ENCODE assay signal across 8 mouse cellular contexts in the genomic region with DNA sequence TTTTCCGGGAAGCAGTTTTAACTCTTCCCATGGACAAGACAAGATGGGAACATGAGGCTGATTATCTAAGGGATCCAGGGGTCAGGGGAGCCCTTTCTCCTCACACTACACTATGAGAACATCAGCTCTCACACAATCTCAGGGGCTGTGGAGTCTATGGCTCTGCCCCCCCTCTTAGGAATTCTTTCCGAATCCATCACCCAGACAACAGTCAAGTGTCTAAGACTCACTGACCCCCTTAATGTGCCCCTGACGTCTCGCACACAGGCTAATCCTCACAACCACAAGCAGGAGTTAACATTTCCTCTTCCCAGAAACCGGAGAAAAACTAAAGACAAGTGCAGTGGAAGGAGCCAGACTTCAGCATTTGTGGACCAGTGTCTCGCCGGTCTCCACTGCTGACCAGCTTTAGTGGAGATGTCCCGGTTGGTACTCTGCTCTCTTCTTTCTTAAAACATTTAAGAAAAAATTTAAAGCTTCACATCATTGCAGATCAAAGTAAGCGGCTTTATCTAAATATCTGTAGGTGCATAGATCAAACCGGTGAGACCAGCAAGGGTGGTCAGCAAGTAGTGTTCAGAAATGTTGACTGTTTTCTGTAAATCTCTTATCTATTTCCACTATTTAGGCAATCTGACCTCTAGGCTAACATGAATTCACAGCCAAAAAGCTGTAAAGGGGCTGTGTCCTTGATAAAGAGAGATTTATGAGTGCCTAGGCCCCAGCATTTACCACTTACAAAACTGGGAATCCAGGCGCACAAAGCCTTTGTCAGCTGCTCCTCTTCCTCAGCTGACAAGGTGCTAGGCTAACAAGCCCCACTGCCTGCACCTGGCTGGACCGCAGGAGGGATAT. TPM values are rescaled to one million over a fixed set of nuclear protein-coding genes. Genes with fewer than 3 reads are reported as not detected.
A peak's percentile ranks its signal among the peaks of the same experiment; 100 is the strongest.
DNase-seq lines count a peak whose midpoint lies in the region; ATAC-seq and TF ChIP-seq lines count a peak whose summit lies in the region.

No protein-coding gene starts in this region.

- H3K36me3 ChIP-seq in lung, embryonic 16.5 days (ENCODE audit: control insufficient read depth, insufficient read depth, low read length): no peaks in the 10 kb centered on the region
- peaks cover 38% of the 10 kb centered on the region for H3K36me3 ChIP-seq in limb, embryonic 12.5 days
- no peaks in the 10 kb centered on the region for H3K36me3 ChIP-seq in small intestine, adult 2 months (ENCODE audit: control insufficient read depth, insufficient read depth, low read length)

- H3K9me3 ChIP-seq in lung, embryonic 16.5 days (ENCODE audit: control insufficient read depth, low read length): no peaks in the 10 kb centered on the region
- no peaks in the 10 kb centered on the region for H3K9me3 ChIP-seq in limb, embryonic 12.5 days

- no peak overlapping the region for H3K27ac ChIP-seq in lung, embryonic 16.5 days (ENCODE audit: low read length)
- H3K27ac ChIP-seq in limb, embryonic 12.5 days: no peak overlapping the region
- no peak overlapping the region for H3K27ac ChIP-seq in small intestine, adult 2 months (ENCODE audit: insufficient read depth, low read depth, low read length)

- peaks cover 8% of the 10 kb centered on the region for H3K27me3 ChIP-seq in lung, embryonic 16.5 days (ENCODE audit: control insufficient read depth, insufficient read depth, low read depth, low read length)
- peaks cover 19% of the 10 kb centered on the region; the same call in 1 of the 2 replicates for H3K27me3 ChIP-seq in limb, embryonic 12.5 days
- peaks cover 22% of the 10 kb centered on the region for H3K27me3 ChIP-seq in small intestine, adult 2 months (ENCODE audit: control insufficient read depth, insufficient read depth, low read length)

- H3K4me3 ChIP-seq in lung, embryonic 16.5 days (ENCODE audit: low read length): peak overlapping the region; percentile 40
- H3K4me3 ChIP-seq in limb, embryonic 12.5 days (replicated peaks): peak overlapping the region; percentile 23
- peak overlapping the region; percentile 46; the same call in 1 of the 2 replicates for H3K4me3 ChIP-seq in small intestine, adult 2 months (ENCODE audit: low read depth, low read length)

- H3K9ac ChIP-seq in lung, embryonic 16.5 days (ENCODE audit: low read length): peak overlapping the region; percentile 55; the same call in 1 of the 2 replicates
- H3K9ac ChIP-seq in limb, embryonic 12.5 days (replicated peaks): no peak overlapping the region; the same call in 1 of the 2 replicates

- H3K4me2 ChIP-seq in lung, embryonic 16.5 days (ENCODE audit: low read depth, low read length): peak overlapping the region; percentile 98
- peak overlapping the region; percentile 99 for H3K4me2 ChIP-seq in limb, embryonic 12.5 days

- no peak for ATAC-seq in lung, embryonic 16.5 days (ENCODE audit: low read depth)
- 0 out of 2 replicates have a peak, but pooled peaks have one; percentile 16 for ATAC-seq in erythroid progenitor cell, adult 5-6 weeks (replicated peaks; ENCODE audit: low FRiP score, poor library complexity, severe bottlenecking)
- no peak for ATAC-seq in limb, embryonic 12.5 days (ENCODE audit: insufficient number of reproducible peaks, insufficient read depth, low FRiP score, low TSS enrichment, low read depth)

- 53% methylated on average over 12 of the region's 12 CpGs for WGBS in lung, embryonic 16.5 days
- 66% methylated on average over 12 of the region's 12 CpGs for WGBS in limb, embryonic 12.5 days
- 64% methylated on average over 12 of the region's 12 CpGs for WGBS in small intestine, adult 2 months

- H3K4me1 ChIP-seq in lung, embryonic 16.5 days (replicated peaks; ENCODE audit: control insufficient read depth, insufficient read depth, low read length): peaks cover 23% of the 10 kb centered on the region
- H3K4me1 ChIP-seq in limb, embryonic 12.5 days (replicated peaks): peaks cover 40% of the 10 kb centered on the region
- H3K4me1 ChIP-seq in small intestine, adult 2 months (ENCODE audit: control insufficient read depth, insufficient read depth, insufficient read length, low read length): peaks cover 13% of the 10 kb centered on the region

- no peak for TF ChIP-seq POLR2A in small intestine, adult 2 months (IDR thresholded peaks at IDR 0.05; ENCODE audit: low read depth, low read length)

- TF ChIP-seq CTCF in small intestine, adult 2 months (IDR thresholded peaks at IDR 0.05; ENCODE audit: extremely low read depth, insufficient read length, insufficient replicate concordance, low read depth, low read length): no peak

- no peak for DNase-seq in lung, postnatal 25 days (ENCODE audit: low spot score)
- DNase-seq in cerebellum, adult 11 months: no peak
- DNase-seq in layer of hippocampus, adult 18-20 months (ENCODE audit: low spot score in 2 of 2): no peak
- DNase-seq in cerebellum, postnatal 4 days (ENCODE audit: low spot score in 2 of 2): no peak

RNA-seq across cellular contexts. Expression of gene Dlat, which starts 37.5 kb away (rescaled TPM):
- polyA plus RNA-seq in lung, embryonic 16.5 days (2015; fragmentation: Nextera tagmentation; extraction: Ambion mirVana): 40.5 and 43.6 TPM in 2 replicates
- total RNA-seq in erythroid progenitor cell, adult 5-6 weeks (2015; ENCODE audit: low replicate concordance): 8.0 and 12.3 TPM in 2 replicates
- total RNA-seq in erythroid progenitor cell, adult 5-6 weeks (2017; ENCODE audit: low replicate concordance): 6.9 and 15.3 TPM in 2 replicates
- 49.5 and 49.8 TPM in 2 replicates for polyA plus RNA-seq in limb, embryonic 12.5 days (2016; fragmentation: Nextera tagmentation; extraction: Ambion mirVana)
- 5.3 and 10.2 TPM in 2 replicates for polyA plus RNA-seq in small intestine, adult 2 months (2012; rRNA removed)
- total RNA-seq in layer of hippocampus, adult 18-20 months (2021): 100 to 1,000 TPM; 122 to 124 TPM

RNA-seq across cellular contexts. Expression of gene Dixdc1, which starts 42.2 kb away (rescaled TPM):
- 6.9 and 8.1 TPM in 2 replicates for polyA plus RNA-seq in lung, embryonic 16.5 days (2015; fragmentation: Nextera tagmentation; extraction: Ambion mirVana)
- total RNA-seq in erythroid progenitor cell, adult 5-6 weeks (2015; ENCODE audit: low replicate concordance): not detected in 2 replicates
- not detected in 2 replicates for total RNA-seq in erythroid progenitor cell, adult 5-6 weeks (2017; ENCODE audit: low replicate concordance)
- polyA plus RNA-seq in limb, embryonic 12.5 days (2016; fragmentation: Nextera tagmentation; extraction: Ambion mirVana): 29.5 and 30.4 TPM in 2 replicates
- polyA plus RNA-seq in small intestine, adult 2 months (2012; rRNA removed): 0.57 and 0.75 TPM in 2 replicates
- 10 to 100 TPM; 77.1 to 84.1 TPM for total RNA-seq in layer of hippocampus, adult 18-20 months (2021)

RNA-seq across cellular contexts. Expression of gene 2310030G06Rik, which starts 49.3 kb away (rescaled TPM):
- polyA plus RNA-seq in lung, embryonic 16.5 days (2015; fragmentation: Nextera tagmentation; extraction: Ambion mirVana): 14.9 and 18.5 TPM in 2 replicates
- total RNA-seq in erythroid progenitor cell, adult 5-6 weeks (2015; ENCODE audit: low replicate concordance): not detected in 2 replicates
- not detected in 2 replicates for total RNA-seq in erythroid progenitor cell, adult 5-6 weeks (2017; ENCODE audit: low replicate concordance)
- 2.2 and 3.5 TPM in 2 replicates for polyA plus RNA-seq in limb, embryonic 12.5 days (2016; fragmentation: Nextera tagmentation; extraction: Ambion mirVana)
- polyA plus RNA-seq in small intestine, adult 2 months (2012; rRNA removed): 7.6 and 15.0 TPM in 2 replicates
- 1 to 10 TPM; 1.2 to 1.5 TPM for total RNA-seq in layer of hippocampus, adult 18-20 months (2021)

RNA-seq across cellular contexts. Expression of gene Cryab, which starts 54.0 kb away (rescaled TPM):
- polyA plus RNA-seq in lung, embryonic 16.5 days (2015; fragmentation: Nextera tagmentation; extraction: Ambion mirVana): 173 and 174 TPM in 2 replicates
- not detected in 2 replicates for total RNA-seq in erythroid progenitor cell, adult 5-6 weeks (2015; ENCODE audit: low replicate concordance)
- not detected in 2 replicates for total RNA-seq in erythroid progenitor cell, adult 5-6 weeks (2017; ENCODE audit: low replicate concordance)
- polyA plus RNA-seq in limb, embryonic 12.5 days (2016; fragmentation: Nextera tagmentation; extraction: Ambion mirVana): 28.0 and 31.2 TPM in 2 replicates
- polyA plus RNA-seq in small intestine, adult 2 months (2012; rRNA removed): 16.7 and 23.1 TPM in 2 replicates
- 100 to 1,000 TPM; 171 to 201 TPM for total RNA-seq in layer of hippocampus, adult 18-20 months (2021)

RNA-seq across cellular contexts. Expression of gene Hspb2, which starts 55.1 kb away (rescaled TPM):
- 21.1 and 26.2 TPM in 2 replicates for polyA plus RNA-seq in lung, embryonic 16.5 days (2015; fragmentation: Nextera tagmentation; extraction: Ambion mirVana)
- total RNA-seq in erythroid progenitor cell, adult 5-6 weeks (2015; ENCODE audit: low replicate concordance): not detected in 2 replicates
- not detected in 2 replicates for total RNA-seq in erythroid progenitor cell, adult 5-6 weeks (2017; ENCODE audit: low replicate concordance)
- 13.3 and 19.2 TPM in 2 replicates for polyA plus RNA-seq in limb, embryonic 12.5 days (2016; fragmentation: Nextera tagmentation; extraction: Ambion mirVana)
- 3.5 and 7.6 TPM in 2 replicates for polyA plus RNA-seq in small intestine, adult 2 months (2012; rRNA removed)
- 1 to 10 TPM in 1 of 2 experiments, under 1 TPM in 1; 0.67 to 1.9 TPM for total RNA-seq in layer of hippocampus, adult 18-20 months (2021)
